Mouse (Mus musculus) heart, embryonic 11.5 days (tissue): Measurements from ENCODE around the gene Slitrk1. TPM values are rescaled to one million over a fixed set of nuclear protein-coding genes. Genes with fewer than 3 reads are reported as not detected.
A peak's percentile ranks its signal among the peaks of the same experiment; 100 is the strongest.

Source experiments
- ATAC-seq: fragments of 200-750 bp; cut with Nextera tagmentation; replicated peaks from 2 replicates; pipeline ENCODE4 v1.8.0; 2017; ENCODE audit warnings: moderate library complexity; ENCODE audit not compliant: insufficient number of reproducible peaks, low FRiP score, low TSS enrichment
- H3K27ac ChIP-seq: fragments of 300-500 bp; sonication (generic); 2 replicates; pipeline ENCODE4 v1.5.1; 2014; ENCODE audit warnings: mild to moderate bottlenecking, low read depth, low read length
- H3K27me3 ChIP-seq: fragments of 300-500 bp; sonication (generic); 2 replicates; pipeline ENCODE4 v1.6.1; 2014; ENCODE audit warnings: mild to moderate bottlenecking, low read length, mixed read lengths; ENCODE audit not compliant: control insufficient read depth, insufficient read depth
- H3K36me3 ChIP-seq: fragments of 300-500 bp; sonication (generic); 2 replicates; pipeline ENCODE4 v1.6.1; 2014; ENCODE audit warnings: mild to moderate bottlenecking, low read length, moderate library complexity, mixed read lengths; ENCODE audit not compliant: control insufficient read depth, insufficient read depth
- H3K4me1 ChIP-seq: fragments of 300-500 bp; sonication (generic); 2 replicates; pipeline ENCODE4 v1.6.1; 2014; ENCODE audit warnings: low read length; ENCODE audit not compliant: control insufficient read depth, insufficient read depth
- H3K4me2 ChIP-seq: fragments of 300-500 bp; sonication (generic); 2 replicates; pipeline ENCODE4 v1.6.1; 2014; ENCODE audit warnings: mild to moderate bottlenecking, moderate library complexity
- H3K4me3 ChIP-seq: fragments of 300-500 bp; sonication (generic); 2 replicates; pipeline ENCODE4 v1.5.1; 2014; ENCODE audit warnings: low read depth, low read length
- H3K9ac ChIP-seq: fragments of 300-500 bp; sonication (generic); 2 replicates; pipeline ENCODE4 v1.6.1; 2014; ENCODE audit warnings: mild to moderate bottlenecking, low read depth, low read length, moderate library complexity
- H3K9me3 ChIP-seq: fragments of 300-500 bp; sonication (generic); replicated peaks from 2 replicates; pipeline ENCODE4 v1.6.1; 2016; ENCODE audit warnings: low read length; ENCODE audit not compliant: control insufficient read depth
- WGBS: fragments of 180-500 bp; shearing (Covaris S2); extraction: QIAGEN DNeasy Blood & Tissue Kit; methylation state at CpG from one replicate; pipeline ENCODE4 v1.1.7; 2014; ENCODE audit not compliant: insufficient replicate concordance; 5-methylcytosine and 5-hydroxymethylcytosine counted together
- polyA plus RNA-seq: library from polyadenylated mRNA; unstranded; fragments of >200 nt; fragmentation: Nextera tagmentation; extraction: Ambion mirVana; gene quantifications from 2 replicates; pipeline ENCODE4 v1.2.1, GENCODE M21; 2014

The Slitrk1 gene
- polyA plus RNA-seq, result 0.27 and 0.45 TPM in 2 replicates

DNA sequence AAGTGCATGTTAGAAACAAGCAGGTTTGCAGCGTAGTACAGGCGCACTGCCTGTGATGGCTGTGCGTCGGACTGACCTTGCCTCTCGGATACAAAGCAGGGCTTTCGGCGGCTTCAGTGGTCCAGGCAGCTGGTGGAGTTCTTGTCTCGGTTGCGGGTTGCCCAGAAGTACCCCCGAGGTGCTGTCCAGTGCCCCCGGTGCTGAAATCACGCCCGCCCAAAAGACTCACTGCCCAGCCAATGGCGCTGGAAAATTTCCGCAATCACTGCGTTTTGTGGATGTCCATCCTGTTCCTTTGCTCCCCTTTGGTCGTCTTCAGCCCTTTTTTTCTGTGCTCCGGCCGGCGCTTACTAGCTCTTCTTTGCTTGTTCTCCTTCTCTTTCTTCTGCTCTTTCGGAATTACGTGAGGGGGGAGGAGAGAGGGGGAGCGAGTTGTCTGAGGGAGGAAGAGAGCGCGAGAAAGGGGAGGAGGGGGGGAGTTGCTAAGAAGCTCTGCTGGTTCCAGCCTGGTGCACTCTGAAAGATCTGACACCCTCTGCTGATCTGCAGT is at the start of gene Slitrk1:
Gene Slitrk1 (minus strand): TSS at position 445 of the 550 bp plus-strand sequence.
- Histone ChIP-seq H3K9me3 (no peaks in the 10 kb centered on the region), H3K27ac (no peak within 1 kb of the TSS), H3K4me3 (peak within 1 kb of the TSS; percentile 42), H3K27me3 (peaks cover 26% of the 10 kb centered on the region), H3K4me2 (peak within 1 kb of the TSS; percentile 71), H3K9ac (no peak within 1 kb of the TSS), H3K4me1 (peaks cover 4% of the 10 kb centered on the region), H3K36me3 (no peaks in the 10 kb centered on the region)
- WGBS, result under 1% methylated on average over 25 of the region's 25 CpGs
- ATAC-seq, result peak; percentile 31; the same call in 1 of the 2 replicates

DNA sequence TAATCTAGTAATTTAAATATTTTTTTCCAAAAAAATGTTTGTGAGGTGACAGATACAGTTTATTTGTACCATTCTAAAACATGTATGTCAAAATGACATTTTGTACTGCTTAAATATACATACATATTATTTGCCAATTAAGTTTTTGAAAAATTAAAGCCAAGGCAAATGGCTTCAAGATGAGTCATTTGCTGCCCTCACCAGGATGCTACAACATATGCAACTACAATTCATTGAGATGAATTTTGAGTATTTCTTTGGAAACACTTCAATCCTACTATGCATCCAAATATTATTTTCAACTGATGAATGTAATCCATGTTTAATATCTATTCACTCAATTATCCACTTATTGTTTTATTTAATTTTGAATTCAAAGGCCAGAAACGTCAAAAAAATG is 21.8 kb upstream of the Slitrk1 start:
- Histone ChIP-seq H3K27ac (no peak overlapping the region), H3K36me3 (no peaks in the 10 kb centered on the region), H3K27me3 (no peaks in the 10 kb centered on the region), H3K4me1 (no peaks in the 10 kb centered on the region), H3K4me2 (no peak overlapping the region), H3K4me3 (no peak overlapping the region), H3K9ac (no peak overlapping the region), H3K9me3 (no peaks in the 10 kb centered on the region)
- ATAC-seq, result no peak
- WGBS, result 62% methylated on average over 1 of the region's 1 CpGs

GRCm38 (mm10) chr14:108914336-108914735 is 378 bp upstream of the Slitrk1 start:
- Histone ChIP-seq H3K9ac (no peak overlapping the region), H3K9me3 (no peaks in the 10 kb centered on the region), H3K36me3 (no peaks in the 10 kb centered on the region), H3K27ac (no peak overlapping the region), H3K4me3 (peak overlapping the region; percentile 42; the same call in 1 of the 2 replicates), H3K4me1 (peaks cover 4% of the 10 kb centered on the region), H3K27me3 (peaks cover 26% of the 10 kb centered on the region), H3K4me2 (peak overlapping the region; percentile 71)
- ATAC-seq, result no peak
- WGBS, result 23% methylated on average over 16 of the region's 16 CpGs

GRCm38 (mm10) chr14:108912876-108913490 is 975 bp downstream of the Slitrk1 start:
- no peaks in the 10 kb centered on the region for H3K9me3 ChIP-seq
- peaks cover 26% of the 10 kb centered on the region for H3K27me3 ChIP-seq
- no peaks in the 10 kb centered on the region for H3K36me3 ChIP-seq
- H3K4me1 ChIP-seq, result peaks cover 4% of the 10 kb centered on the region
- H3K4me3 ChIP-seq, result peak overlapping the region; percentile 42
- ATAC-seq, result no peak
- 3% methylated on average over 21 of the region's 21 CpGs for WGBS
- H3K9ac ChIP-seq, result no peak overlapping the region
- H3K4me2 ChIP-seq, result peak overlapping the region; percentile 71
- no peak overlapping the region for H3K27ac ChIP-seq

DNA sequence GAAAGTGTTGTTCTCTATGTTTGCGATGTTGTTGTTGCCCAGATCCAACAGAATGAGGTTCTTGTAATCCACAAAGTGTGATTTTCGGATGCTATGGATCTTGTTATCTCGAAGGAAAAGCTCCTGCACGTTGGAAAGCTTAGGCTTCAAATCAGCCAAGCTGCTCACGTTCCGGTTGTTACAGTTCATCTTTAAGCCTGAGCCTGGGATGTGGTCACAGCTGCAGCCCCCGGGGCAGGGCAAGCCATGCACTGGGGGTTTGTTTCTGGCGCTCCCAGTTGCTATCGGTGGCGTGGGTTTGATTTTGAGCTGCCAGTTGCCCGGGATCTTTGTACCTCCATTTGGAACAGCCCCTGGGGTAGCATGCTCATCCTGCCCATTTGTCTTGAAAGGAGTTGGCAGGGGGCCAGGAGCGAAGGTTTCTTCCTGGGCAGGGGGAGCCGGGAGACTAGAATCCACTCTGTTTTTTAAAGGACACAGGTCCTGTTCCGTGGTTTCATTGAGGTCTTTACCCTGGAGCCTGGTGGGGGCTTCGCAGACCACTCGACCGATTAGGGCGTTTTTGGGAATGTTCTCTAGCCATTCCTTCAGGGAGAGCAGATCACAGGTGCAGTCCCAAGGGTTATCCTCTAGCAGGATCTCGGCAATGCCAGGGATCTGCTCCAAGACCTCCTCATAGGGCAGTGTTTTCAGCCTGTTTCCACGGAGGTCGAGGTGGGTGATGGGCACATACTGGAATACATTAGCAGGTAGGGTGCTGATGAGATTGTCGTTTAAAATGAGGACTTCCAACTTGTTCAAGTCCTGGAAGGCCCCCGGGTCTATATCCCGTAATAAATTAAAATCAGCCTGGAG is 1.7 kb downstream of the Slitrk1 start:
- H3K4me1 ChIP-seq, result peaks cover 4% of the 10 kb centered on the region
- no peaks in the 10 kb centered on the region for H3K9me3 ChIP-seq
- ATAC-seq, result no peak
- H3K27ac ChIP-seq, result no peak overlapping the region
- H3K27me3 ChIP-seq, result peaks cover 26% of the 10 kb centered on the region
- peak overlapping the region; percentile 71 for H3K4me2 ChIP-seq
- 5% methylated on average over 24 of the region's 24 CpGs for WGBS
- H3K36me3 ChIP-seq, result no peaks in the 10 kb centered on the region
- H3K4me3 ChIP-seq, result peak overlapping the region; percentile 42
- no peak overlapping the region for H3K9ac ChIP-seq

GRCm38 (mm10) chr14:108911138-108911841 is 2.7 kb downstream of the Slitrk1 start:
- Histone ChIP-seq H3K9me3 (no peaks in the 10 kb centered on the region), H3K36me3 (no peaks in the 10 kb centered on the region), H3K27ac (no peak overlapping the region), H3K4me1 (peaks cover 4% of the 10 kb centered on the region), H3K4me3 (peak overlapping the region; percentile 30), H3K27me3 (peaks cover 26% of the 10 kb centered on the region), H3K9ac (no peak overlapping the region), H3K4me2 (peak overlapping the region; percentile 71)
- 4% methylated on average over 24 of the region's 24 CpGs for WGBS
- no peak; the same call in 1 of the 2 replicates for ATAC-seq

DNA sequence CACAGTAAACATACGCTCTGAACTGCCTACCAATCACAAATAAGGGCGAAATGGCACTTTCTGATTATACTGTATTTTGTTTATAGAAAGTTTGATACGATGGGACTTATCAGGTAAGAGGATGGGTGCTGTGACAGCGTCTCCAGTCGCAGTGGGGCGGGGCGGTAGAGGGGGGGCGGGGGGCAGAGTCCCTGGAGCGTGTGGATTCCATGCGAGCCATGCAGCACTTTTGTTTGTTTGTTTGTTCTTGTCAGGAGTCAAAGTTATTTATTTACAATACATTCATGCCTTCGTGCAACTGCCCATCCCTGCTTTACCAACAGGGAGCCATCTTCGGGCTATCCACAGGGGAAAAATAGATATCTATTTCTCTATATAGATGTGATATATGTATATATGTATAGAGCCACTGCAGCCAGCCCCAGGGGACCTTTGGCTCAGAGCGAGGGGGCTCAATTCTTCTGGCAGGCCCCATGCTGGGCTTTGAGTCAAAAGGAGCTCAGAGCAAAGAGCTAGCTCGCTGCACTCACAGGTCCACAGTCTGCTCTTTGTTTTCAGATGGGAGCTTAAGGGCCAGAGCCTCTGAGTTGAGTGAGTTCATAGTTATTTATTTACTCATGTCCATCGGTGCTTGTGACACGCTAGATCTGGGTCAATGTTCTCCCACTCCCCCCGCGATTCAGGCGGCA is 3.4 kb downstream of the Slitrk1 start:
- WGBS, result 3% methylated on average over 19 of the region's 19 CpGs
- Histone ChIP-seq H3K9me3 (no peaks in the 10 kb centered on the region), H3K27ac (no peak overlapping the region), H3K4me2 (peak overlapping the region; percentile 71), H3K4me1 (peaks cover 4% of the 10 kb centered on the region), H3K9ac (no peak overlapping the region), H3K4me3 (peak overlapping the region; percentile 30), H3K36me3 (no peaks in the 10 kb centered on the region), H3K27me3 (peaks cover 26% of the 10 kb centered on the region)
- no peak for ATAC-seq
